Mouse (Mus musculus): ENCODE results near the gene Myb. TPM values are rescaled to one million over a fixed set of nuclear protein-coding genes. Genes with fewer than 3 reads are reported as not detected.

The Myb gene
- total RNA-seq, 1 experiment from 2014 or later, result 463 TPM

Other genes starting within 250 kb of the Myb start
- gene Ahi1, start 208.4 kb downstream of the Myb start, total RNA-seq (2017), result 10.8 and 14.4 TPM in 2 replicates
- gene Hbs1l, start 135.0 kb upstream of the Myb start, total RNA-seq (2017), result 69.3 and 72.4 TPM in 2 replicates
- gene Aldh8a1, start 216.3 kb upstream of the Myb start, total RNA-seq (2017), result not detected in 2 replicates